ENCODE assay signal across 8 mouse cellular contexts in the genomic region with DNA sequence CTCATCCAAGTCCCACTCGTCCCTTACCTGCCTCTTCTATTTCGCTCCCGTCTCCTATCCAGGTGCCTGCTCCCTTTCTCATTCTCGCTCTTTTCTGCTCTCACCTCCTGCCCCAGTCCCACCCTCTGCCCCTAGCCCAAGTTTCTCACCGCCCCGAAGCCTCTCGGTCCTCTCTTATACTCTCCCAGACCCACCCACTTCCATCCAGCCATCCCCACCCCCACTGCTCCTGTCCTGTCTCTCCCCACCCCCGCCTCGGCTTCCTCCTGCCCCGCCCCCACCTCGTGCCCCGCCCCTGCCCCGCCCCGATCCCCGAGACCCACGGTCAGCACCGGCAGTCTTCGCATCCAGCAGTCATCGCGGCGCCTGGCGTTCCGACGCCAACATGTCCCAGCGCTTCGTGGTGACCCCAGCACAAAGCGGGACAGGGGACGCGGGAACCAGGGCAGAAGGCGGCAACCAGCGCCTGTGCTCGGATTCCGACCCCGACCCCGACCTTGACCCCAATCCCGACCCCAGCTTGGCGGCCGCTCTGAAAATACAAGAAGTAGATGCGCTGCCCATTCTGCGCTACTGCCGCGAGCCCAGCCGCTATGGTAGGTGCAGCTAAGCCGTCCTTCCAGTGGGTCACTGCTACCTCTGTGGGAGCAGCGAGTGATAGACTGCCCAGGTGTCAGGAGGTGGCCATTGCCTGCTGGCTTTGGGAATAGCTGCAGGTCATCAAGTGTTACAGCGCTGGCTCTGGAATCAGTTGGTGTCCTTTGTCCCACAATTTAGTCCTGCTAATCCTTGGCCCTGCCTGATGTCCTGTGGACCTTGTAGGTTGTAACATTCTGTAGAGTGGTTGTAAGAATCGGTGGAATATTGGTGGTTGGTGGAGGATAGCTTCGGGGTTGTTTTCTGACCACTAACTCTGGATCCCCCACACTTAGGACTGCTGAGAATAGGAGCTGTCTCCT. TPM values are rescaled to one million over a fixed set of nuclear protein-coding genes. Genes with fewer than 3 reads are reported as not detected.
DNase-seq lines count a peak whose midpoint lies in the region; ATAC-seq and TF ChIP-seq lines count a peak whose summit lies in the region.

A gene (plus strand): TSS at position 353 of the 959 bp plus-strand sequence.

- peak; percentile 48; the same call in 1 of the 2 replicates for TF ChIP-seq POLR2A in liver, adult 2 months (IDR thresholded peaks at IDR 0.05; ENCODE audit: extremely low read depth, insufficient read depth, low read length)

- peaks cover 21% of the 10 kb centered on the region for H3K27me3 ChIP-seq in embryonic facial prominence, embryonic 12.5 days
- H3K27me3 ChIP-seq in liver, adult 2 months (ENCODE audit: control insufficient read depth, insufficient read depth, low read length), result no peaks in the 10 kb centered on the region

- 0 out of 2 replicates have a peak, but pooled peaks have one; percentile 16 for ATAC-seq in embryonic facial prominence, embryonic 12.5 days (ENCODE audit: insufficient number of reproducible peaks, insufficient read depth, low FRiP score, low TSS enrichment)

- TF ChIP-seq CTCF in liver, adult 2 months (IDR thresholded peaks at IDR 0.05; ENCODE audit: low read depth, low read length), result no peak

- no peak within 1 kb of the TSS for H3K27ac ChIP-seq in embryonic facial prominence, embryonic 12.5 days
- H3K27ac ChIP-seq in liver, adult 2 months (replicated peaks; ENCODE audit: insufficient read depth, low read depth, low read length), result peak within 1 kb of the TSS; percentile 43

- 0 out of 2 replicates have a peak, but pooled peaks cover 5% of the 10 kb centered on the region for H3K4me1 ChIP-seq in embryonic facial prominence, embryonic 12.5 days
- H3K4me1 ChIP-seq in liver, adult 2 months (ENCODE audit: control insufficient read depth, insufficient read depth, low read length), result peaks cover 27% of the 10 kb centered on the region

- H3K4me3 ChIP-seq in embryonic facial prominence, embryonic 12.5 days, result peak within 1 kb of the TSS; percentile 36
- H3K4me3 ChIP-seq in liver, adult 2 months (ENCODE audit: insufficient read depth, low read depth, low read length), result peak within 1 kb of the TSS; percentile 57

- H3K36me3 ChIP-seq in embryonic facial prominence, embryonic 12.5 days, result no peaks in the 10 kb centered on the region
- no peaks in the 10 kb centered on the region for H3K36me3 ChIP-seq in liver, adult 2 months (ENCODE audit: control insufficient read depth, insufficient read depth, low read length)

- DNase-seq in lung, adult 18-20 months, result peak; percentile 37 to 48
- no peak for DNase-seq in lung, postnatal 25 days (ENCODE audit: low spot score)
- DNase-seq in heart, postnatal 4 days, result peak; percentile 67
- DNase-seq in liver, adult 2 months (ENCODE audit: extremely low read depth, low read depth, low spot score), result peak; percentile 91
- peak; percentile 51 for DNase-seq in neural tube, embryonic 10.5 days (ENCODE audit: extremely low spot score, low spot score)
- no peak for DNase-seq in left cerebral cortex, adult 11 months (ENCODE audit: low spot score)
- DNase-seq in right cerebral cortex, adult 2 months (ENCODE audit: low spot score in 2 of 2), result no peak

- no peaks in the 10 kb centered on the region for H3K9me3 ChIP-seq in embryonic facial prominence, embryonic 12.5 days

- peaks cover 3% of the 10 kb centered on the region; the same call in 1 of the 2 replicates for H3K79me2 ChIP-seq in liver, adult 2 months (ENCODE audit: control insufficient read depth, insufficient read depth, low read length)

- H3K4me2 ChIP-seq in embryonic facial prominence, embryonic 12.5 days (replicated peaks), result peak within 1 kb of the TSS; percentile 84

- WGBS in embryonic facial prominence, embryonic 12.5 days, result 3% methylated on average over 48 of the region's 48 CpGs
- WGBS in liver, adult 2 months, result 8% methylated on average over 40 of the region's 48 CpGs

- peak within 1 kb of the TSS; percentile 42 for H3K9ac ChIP-seq in embryonic facial prominence, embryonic 12.5 days
- H3K9ac ChIP-seq in liver, adult 2 months (ENCODE audit: low read depth, low read length), result peak within 1 kb of the TSS; percentile 36

RNA-seq across cellular contexts. Expression of the gene that starts here (rescaled TPM):
- polyA plus RNA-seq in embryonic facial prominence, embryonic 12.5 days (2016; fragmentation: Nextera tagmentation; extraction: Ambion mirVana), result 40.1 and 40.6 TPM in 2 replicates
- 100 to 1,000 TPM; 145 to 150 TPM for total RNA-seq in heart, postnatal 4 days (2021)
- total RNA-seq in liver, adult 2 months (2014; rRNA removed), result 38.0 and 48.6 TPM in 2 replicates
- 69.9 and 91.0 TPM in 2 replicates for polyA plus RNA-seq in liver, adult 2 months (2012; rRNA removed)

Comparison
In these comparisons a context has a peak if more than half of its experiments do, and no peak if none do; other contexts are left out.
1. DNase-seq: peak in lung, adult 18-20 months (2 of 2), heart, postnatal 4 days (single experiment), liver, adult 2 months (single experiment) and neural tube, embryonic 10.5 days (single experiment); none in lung, postnatal 25 days (single experiment), left cerebral cortex, adult 11 months (single experiment) and right cerebral cortex, adult 2 months (0 of 2).